ENCODE assay signal across 8 mouse cellular contexts in the genomic region with DNA sequence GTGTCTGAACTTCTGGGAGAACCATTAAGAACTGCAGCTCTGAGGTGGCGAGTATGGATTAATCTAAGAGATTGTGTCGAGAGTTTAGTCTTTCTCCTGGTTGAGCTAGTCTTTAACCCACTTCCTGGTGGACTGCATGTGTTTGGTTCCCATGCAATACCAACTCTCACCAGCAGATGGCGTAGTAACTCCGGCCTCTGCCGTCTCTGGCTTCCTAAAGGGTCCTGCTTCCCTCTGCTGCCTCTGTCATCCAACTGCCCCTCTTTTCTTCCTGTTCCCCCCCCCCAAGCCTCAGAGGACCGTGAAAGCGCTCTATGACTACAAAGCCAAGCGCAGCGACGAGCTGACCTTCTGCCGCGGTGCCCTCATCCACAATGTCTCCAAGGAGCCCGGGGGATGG.
A peak's percentile ranks its signal among the peaks of the same experiment; 100 is the strongest.
DNase-seq lines count a peak whose midpoint lies in the region; ATAC-seq and TF ChIP-seq lines count a peak whose summit lies in the region.
"Had no signal": no experiment of that assay in that cellular context is flagged by ENCODE, and none has a peak within 500 bp of the region (broad histone marks: within the 10 kb centered on the region; RNA-seq: fewer than 3 reads in every experiment).

No protein-coding gene starts in this region.

- no peak overlapping the region for H3K4me3 ChIP-seq in layer of hippocampus, adult 2 months
- H3K4me3 ChIP-seq: erythroblast, embryonic 14.5 days had no signal

- no peak overlapping the region for H3K27ac ChIP-seq in layer of hippocampus, adult 2 months

- peak; percentile 83 for TF ChIP-seq CTCF in layer of hippocampus, adult 2 months (conservative IDR thresholded peaks at IDR 0.05)

- peak in 1 of 2 experiments; percentile 32 for DNase-seq in layer of hippocampus, adult 2 months (ENCODE audit: low spot score in 2 of 2)
- no peak for DNase-seq in layer of hippocampus, postnatal 14 days (ENCODE audit: low spot score in 2 of 2)
- DNase-seq in ES-CJ7 (ENCODE audit: low read depth, low spot score) (peak; percentile 86), ZHBTc4 (ENCODE audit: low read depth, low spot score) (peak; percentile 90)
- DNase-seq in adrenal gland, adult 8-10 months: no peak
- no peak for DNase-seq in gastrocnemius, adult 18-20 months (ENCODE audit: low spot score)

- 0 out of 2 replicates have a peak, but pooled peaks have one; percentile 40 for ATAC-seq in megakaryocyte, adult 5-6 weeks (ENCODE audit: poor library complexity, severe bottlenecking)

Comparison
In these comparisons a context has a peak if more than half of its experiments do, and no peak if none do; other contexts are left out.
1. DNase-seq: peak in ES-CJ7 (single experiment) and ZHBTc4 (single experiment); none in layer of hippocampus, postnatal 14 days (0 of 2), adrenal gland, adult 8-10 months (single experiment) and gastrocnemius, adult 18-20 months (single experiment).